Mouse (Mus musculus) thymus, adult 2 months (tissue): ENCODE measurements around the gene Zfp775. TPM values are rescaled to one million over a fixed set of nuclear protein-coding genes. Genes with fewer than 3 reads are reported as not detected.
"Not testable (repeated sequence)": the region's sequence is repeated elsewhere in the genome, so short reads cannot be mapped to it uniquely, and the experiment has no call there.

Experiments
- DNase-seq: peaks from one replicate; pipeline ENCODE4 v3.0.0; 2021
- H3K27ac ChIP-seq: fragments of 200-500 bp; 2 replicates; pipeline ENCODE4 v1.5.1; 2012; ENCODE audit warnings: low read length, control low read depth; ENCODE audit not compliant: control insufficient read depth, insufficient read depth
- H3K27me3 ChIP-seq: fragments of 200-500 bp; 2 replicates; pipeline ENCODE4 v1.6.1; 2012; ENCODE audit warnings: mild to moderate bottlenecking, low read length, moderate library complexity, mixed read lengths; ENCODE audit not compliant: control insufficient read depth, insufficient read depth
- H3K36me3 ChIP-seq: fragments of 200-500 bp; 2 replicates; pipeline ENCODE4 v1.6.1; 2012; ENCODE audit warnings: mild to moderate bottlenecking, low read length, moderate library complexity; ENCODE audit not compliant: control insufficient read depth, insufficient read depth
- H3K4me1 ChIP-seq: fragments of 200-500 bp; replicated peaks from 2 replicates; pipeline ENCODE4 v1.6.1; 2012; ENCODE audit warnings: low read length; ENCODE audit not compliant: control insufficient read depth, insufficient read depth
- H3K4me3 ChIP-seq: fragments of 200-500 bp; 2 replicates; pipeline ENCODE4 v1.5.1; 2012; ENCODE audit warnings: mild to moderate bottlenecking, low read length, control low read depth, moderate library complexity; ENCODE audit not compliant: control insufficient read depth, insufficient read depth
- CTCF ChIP-seq: fragments of 200-500 bp; IDR thresholded peaks from 2 replicates; pipeline ENCODE4 v1.5.1; 2012; ENCODE audit warnings: mild to moderate bottlenecking, control low read depth, low read length, moderate library complexity, borderline replicate concordance; ENCODE audit not compliant: control insufficient read depth, poor library complexity, insufficient read depth; ENCODE audit errors: extremely low read depth
- POLR2A ChIP-seq: fragments of 200-500 bp; IDR thresholded peaks from 2 replicates; pipeline ENCODE4 v1.6.1; 2012; ENCODE audit warnings: mild to moderate bottlenecking, low read length, control low read depth, moderate library complexity; ENCODE audit not compliant: control insufficient read depth, poor library complexity, insufficient read depth; ENCODE audit errors: extremely low read depth
- WGBS: fragments of 180-500 bp; shearing (Covaris S2); methylation state at CpG from one replicate; pipeline ENCODE4 v1.1.7; 2018; 5-methylcytosine and 5-hydroxymethylcytosine counted together
- polyA plus RNA-seq: library from polyadenylated mRNA; depleted of rRNA; stranded (reverse); fragments of >200 nt; gene quantifications from 2 replicates; pipeline ENCODE4 v1.2.3, GENCODE M21; 2012

The Zfp775 gene
- polyA plus RNA-seq, 1 experiment, result 8.2 TPM

GRCm38 (mm10) chr6:48614756-48615155, 12.9 kb downstream of the Zfp775 start:
- 99% methylated on average over 5 of the region's 5 CpGs for WGBS
- no peak for DNase-seq
- Histone ChIP-seq H3K36me3 (peaks cover 7% of the 10 kb centered on the region; the same call in 1 of the 2 replicates), H3K27ac (no peak overlapping the region), H3K27me3 (no peaks in the 10 kb centered on the region), H3K4me3 (no peak overlapping the region), H3K4me1 (peaks cover 7% of the 10 kb centered on the region; the same call in 1 of the 2 replicates)
- TF ChIP-seq CTCF, result no peak
- no peak for TF ChIP-seq POLR2A

GRCm38 (mm10) chr6:48620031-48620430, 18.2 kb downstream of the Zfp775 start:
- 99% methylated on average over 30 of the region's 30 CpGs for WGBS
- H3K4me3 ChIP-seq, result no peak overlapping the region
- H3K36me3 ChIP-seq, result peaks cover 13% of the 10 kb centered on the region; the same call in 1 of the 2 replicates
- DNase-seq, result no peak
- H3K27me3 ChIP-seq, result no peaks in the 10 kb centered on the region
- TF ChIP-seq CTCF (no peak), POLR2A (no peak)
- H3K4me1 ChIP-seq, result no peaks in the 10 kb centered on the region
- H3K27ac ChIP-seq, result no peak overlapping the region

GRCm38 (mm10) chr6:48622186-48622843, 20.5 kb downstream of the Zfp775 start:
- WGBS, result 96% methylated on average over 8 of the region's 8 CpGs
- not testable (repeated sequence) for H3K4me3 ChIP-seq, H3K4me1 ChIP-seq, H3K27ac ChIP-seq, DNase-seq, H3K27me3 ChIP-seq
- H3K36me3 ChIP-seq, result peaks cover 13% of the 10 kb centered on the region; the same call in 1 of the 2 replicates

- 100% methylated on average over 1 of the region's 1 CpGs for whole genome bisulfite sequencing
- DNase-seq, result no peak
- Histone ChIP-seq H3K36me3 (peaks cover 13% of the 10 kb centered on the region; the same call in 1 of the 2 replicates), H3K27me3 (no peaks in the 10 kb centered on the region), H3K4me3 (no peak overlapping the region), H3K27ac (no peak overlapping the region), H3K4me1 (peaks cover 11% of the 10 kb centered on the region; the same call in 1 of the 2 replicates)
- TF ChIP-seq CTCF, result no peak
- no peak for TF ChIP-seq POLR2A
Measured at GRCm38 (mm10) chr6:48623460-48623859, 21.6 kb downstream of the Zfp775 start.

- H3K27me3 ChIP-seq, result no peaks in the 10 kb centered on the region
- WGBS, result 86% methylated on average over 8 of the region's 8 CpGs
- peaks cover 22% of the 10 kb centered on the region for H3K4me1 ChIP-seq
- H3K27ac ChIP-seq, result no peak within 1 kb of the TSS
- H3K36me3 ChIP-seq, result no peaks in the 10 kb centered on the region
- peak within 1 kb of the TSS; percentile 44 for H3K4me3 ChIP-seq
- TF ChIP-seq POLR2A, result no peak
- no peak for TF ChIP-seq CTCF
- DNase-seq, result no peak
Measured at GRCm38 (mm10) chr6:48626464-48626863, 24.6 kb downstream of the Zfp775 start, which contains the start of gene AI854703. AI854703 (plus strand) TSS chr6:48626764.

GRCm38 (mm10) chr6:48626984-48627383, 25.1 kb downstream of the Zfp775 start:
- Histone ChIP-seq H3K4me3 (peak overlapping the region; percentile 44), H3K36me3 (no peaks in the 10 kb centered on the region), H3K27me3 (no peaks in the 10 kb centered on the region), H3K4me1 (peaks cover 22% of the 10 kb centered on the region), H3K27ac (no peak overlapping the region)
- WGBS, result 1% methylated on average over 32 of the region's 32 CpGs
- DNase-seq, result peak; percentile 42
- no peak for TF ChIP-seq CTCF
- no peak for TF ChIP-seq POLR2A

- WGBS, result 19% methylated on average over 7 of the region's 7 CpGs
- no peak overlapping the region for H3K4me3 ChIP-seq
- no peaks in the 10 kb centered on the region for H3K36me3 ChIP-seq
- no peak for DNase-seq
- no peak overlapping the region for H3K27ac ChIP-seq
- TF ChIP-seq POLR2A (no peak), CTCF (no peak)
- peaks cover 22% of the 10 kb centered on the region for H3K4me1 ChIP-seq
- no peaks in the 10 kb centered on the region for H3K27me3 ChIP-seq
Measured at GRCm38 (mm10) chr6:48627511-48627924, 25.7 kb downstream of the Zfp775 start.
